Mouse (Mus musculus) activated CD4-positive, CD25-positive, alpha-beta regulatory T cell, adult 4 months (primary cell): ENCODE measurements around the gene Accs. TPM values are rescaled to one million over a fixed set of nuclear protein-coding genes. Genes with fewer than 3 reads are reported as not detected.

Source experiments
- ATAC-seq: one replicate; pipeline ENCODE4 v1.8.0; 2017
- polyA plus RNA-seq, 2 experiments: library from polyadenylated mRNA; unstranded; fragments of 100-300 nt; shearing (Covaris generic); gene quantifications; one replicate each; pipeline ENCODE4 v1.2.1; 2017

Accs gene
- polyA plus RNA-seq, 2 experiments from 2014 or later = 14.1 to 17.1 TPM

GRCm38 (mm10) chr2:93851303-93851702 lies 1.6 kb upstream of the Accs start:
- no peak for ATAC-seq

- peak; percentile 50 for ATAC-seq
These were observed 688 bp upstream of the Accs start for GRCm38 (mm10) chr2:93850317-93850944.

GRCm38 (mm10) chr2:93841349-93841748 lies 8.4 kb downstream of the Accs start:
- ATAC-seq = no peak

GRCm38 (mm10) chr2:93840109-93840508 lies 9.6 kb downstream of the Accs start:
- ATAC-seq = no peak

GRCm38 (mm10) chr2:93838931-93839330 lies 10.8 kb downstream of the Accs start:
- ATAC-seq = no peak

GRCm38 (mm10) chr2:93836232-93836785 lies 13.4 kb downstream of the Accs start:
- no peak for ATAC-seq

GRCm38 (mm10) chr2:93835596-93835995 lies 14.1 kb downstream of the Accs start:
- no peak for ATAC-seq

GRCm38 (mm10) chr2:93823519-93823918 lies 26.2 kb downstream of the Accs start:
- peak; percentile 89 for ATAC-seq

GRCm38 (mm10) chr2:93822045-93822749 lies 27.5 kb downstream of the Accs start, which contains the start of gene Ext2:
Gene Ext2 (minus strand): TSS chr2:93822568.
- ATAC-seq = peak; percentile 81

GRCm38 (mm10) chr2:93817791-93818190 lies 32.0 kb downstream of the Accs start:
- ATAC-seq = no peak

- ATAC-seq = no peak
These were observed 36.4 kb downstream of the Accs start for GRCm38 (mm10) chr2:93813343-93813742.

GRCm38 (mm10) chr2:93811812-93812211 lies 37.9 kb downstream of the Accs start:
- peak; percentile 61 for ATAC-seq

GRCm38 (mm10) chr2:93809931-93810330 lies 39.8 kb downstream of the Accs start:
- ATAC-seq = no peak

- ATAC-seq = no peak
These were observed 41.7 kb downstream of the Accs start for GRCm38 (mm10) chr2:93808071-93808470.

GRCm38 (mm10) chr2:93807440-93807839 lies 42.3 kb downstream of the Accs start:
- no peak for ATAC-seq

- ATAC-seq = no peak
These were observed 43.1 kb downstream of the Accs start for GRCm38 (mm10) chr2:93806487-93807201.

GRCm38 (mm10) chr2:93805523-93805922 lies 44.2 kb downstream of the Accs start:
- no peak for ATAC-seq

GRCm38 (mm10) chr2:93805066-93805465 lies 44.7 kb downstream of the Accs start:
- ATAC-seq = no peak

GRCm38 (mm10) chr2:93802947-93803346 lies 46.8 kb downstream of the Accs start:
- no peak for ATAC-seq

- ATAC-seq = no peak
These were observed 48.6 kb downstream of the Accs start for GRCm38 (mm10) chr2:93801097-93801496.

- no peak for ATAC-seq
These were observed 52.5 kb downstream of the Accs start for GRCm38 (mm10) chr2:93797162-93797795.

- ATAC-seq = no peak
These were observed 55.4 kb downstream of the Accs start for GRCm38 (mm10) chr2:93794375-93794774.
